ENCODE assay signal across 11 mouse cellular contexts in genomic region chr5:146412743-146413430, GRCm38 (mm10). TPM values are rescaled to one million over a fixed set of nuclear protein-coding genes. Genes with fewer than 3 reads are reported as not detected.
A peak's percentile ranks its signal among the peaks of the same experiment; 100 is the strongest.
DNase-seq lines count a peak whose midpoint lies in the region; ATAC-seq and TF ChIP-seq lines count a peak whose summit lies in the region.
"Had no signal": no experiment of that assay in that cellular context is flagged by ENCODE, and none has a peak within 500 bp of the region (broad histone marks: within the 10 kb centered on the region; RNA-seq: fewer than 3 reads in every experiment).

No protein-coding gene starts in this region.

- no peak overlapping the region for H3K4me3 ChIP-seq in kidney, adult 2 months (ENCODE audit: insufficient read depth, low read depth, low read length)
- no peak overlapping the region for H3K4me3 ChIP-seq in kidney, embryonic 16.5 days (ENCODE audit: low read length)
- H3K4me3 ChIP-seq in neural tube, embryonic 14.5 days (ENCODE audit: low read depth, low read length): no peak overlapping the region
- H3K4me3 ChIP-seq in heart, adult 2 months: no peak overlapping the region
- no peak overlapping the region for H3K4me3 ChIP-seq in liver, embryonic 12.5 days
- H3K4me3 ChIP-seq: embryonic facial prominence, embryonic 13.5 days; myocyte had no signal

- no peak overlapping the region for H3K9ac ChIP-seq in kidney, embryonic 16.5 days (replicated peaks; ENCODE audit: low read length)
- 0 out of 2 replicates have a peak overlapping the region, but pooled peaks have one; percentile 21 for H3K9ac ChIP-seq in neural tube, embryonic 14.5 days (replicated peaks; ENCODE audit: low read depth, low read length)
- no peak overlapping the region for H3K9ac ChIP-seq in heart, adult 2 months (ENCODE audit: low read depth, low read length)
- no peak overlapping the region for H3K9ac ChIP-seq in liver, embryonic 12.5 days
- H3K9ac ChIP-seq: embryonic facial prominence, embryonic 13.5 days had no signal

- WGBS in kidney, adult 2 months: 54% methylated on average over 15 of the region's 15 CpGs
- 74% methylated on average over 15 of the region's 15 CpGs for WGBS in kidney, embryonic 16.5 days
- 49% methylated on average over 15 of the region's 15 CpGs for WGBS in neural tube, embryonic 14.5 days
- 65% methylated on average over 15 of the region's 15 CpGs for WGBS in heart, adult 2 months
- WGBS in liver, embryonic 12.5 days (ENCODE audit: insufficient replicate concordance): 60% methylated on average over 15 of the region's 15 CpGs

- TF ChIP-seq CTCF in kidney, adult 2 months (conservative IDR thresholded peaks at IDR 0.05; ENCODE audit: insufficient read depth, insufficient read length, low read depth, low read length): no peak
- TF ChIP-seq CTCF in heart, adult 2 months (IDR thresholded peaks at IDR 0.05): no peak

- no peaks in the 10 kb centered on the region for H3K9me3 ChIP-seq in kidney, embryonic 16.5 days (ENCODE audit: low read length)
- no peaks in the 10 kb centered on the region for H3K9me3 ChIP-seq in neural tube, embryonic 14.5 days (ENCODE audit: control insufficient read depth, low read length)
- no peaks in the 10 kb centered on the region for H3K9me3 ChIP-seq in liver, embryonic 12.5 days (replicated peaks)
- H3K9me3 ChIP-seq: embryonic facial prominence, embryonic 13.5 days had no signal

- intact Hi-C loops in heart, adult 2 months (cut with DNase I): no loop called here

- H3K36me3 ChIP-seq in kidney, adult 2 months (ENCODE audit: control insufficient read depth, insufficient read depth, low read length): no peaks in the 10 kb centered on the region
- H3K36me3 ChIP-seq in kidney, embryonic 16.5 days (ENCODE audit: insufficient read depth, low read length): no peaks in the 10 kb centered on the region
- no peaks in the 10 kb centered on the region for H3K36me3 ChIP-seq in neural tube, embryonic 14.5 days (ENCODE audit: control insufficient read depth, insufficient read depth, low read length)
- H3K36me3 ChIP-seq in heart, adult 2 months (ENCODE audit: control insufficient read depth, insufficient read depth, low read length): no peaks in the 10 kb centered on the region
- no peaks in the 10 kb centered on the region for H3K36me3 ChIP-seq in liver, embryonic 12.5 days
- H3K36me3 ChIP-seq: embryonic facial prominence, embryonic 13.5 days; G1E had no signal

- no peak for ATAC-seq in kidney, embryonic 16.5 days (ENCODE audit: low FRiP score, low TSS enrichment)
- ATAC-seq in neural tube, embryonic 14.5 days (ENCODE audit: low read depth): peak; percentile 44; the same call in 1 of the 2 replicates
- ATAC-seq in liver, embryonic 12.5 days: no peak

- no peak overlapping the region for H3K4me2 ChIP-seq in kidney, embryonic 16.5 days (replicated peaks; ENCODE audit: low read depth, low read length)
- no peak overlapping the region for H3K4me2 ChIP-seq in neural tube, embryonic 14.5 days (ENCODE audit: low read depth, low read length)
- H3K4me2 ChIP-seq in liver, embryonic 12.5 days: no peak overlapping the region
- H3K4me2 ChIP-seq: embryonic facial prominence, embryonic 13.5 days had no signal

- H3K27me3 ChIP-seq in kidney, adult 2 months (replicated peaks; ENCODE audit: control insufficient read depth, insufficient read depth, low read length): no peaks in the 10 kb centered on the region
- no peaks in the 10 kb centered on the region for H3K27me3 ChIP-seq in kidney, embryonic 16.5 days (ENCODE audit: insufficient read depth, low read length)
- no peaks in the 10 kb centered on the region for H3K27me3 ChIP-seq in neural tube, embryonic 14.5 days (ENCODE audit: control insufficient read depth, insufficient read depth, low read length)
- H3K27me3 ChIP-seq in heart, adult 2 months (ENCODE audit: control insufficient read depth, insufficient read depth, low read length): no peaks in the 10 kb centered on the region
- H3K27me3 ChIP-seq in liver, embryonic 12.5 days (replicated peaks): no peaks in the 10 kb centered on the region
- H3K27me3 ChIP-seq: embryonic facial prominence, embryonic 13.5 days had no signal

- H3K27ac ChIP-seq in kidney, adult 2 months (ENCODE audit: insufficient read depth, low read depth, low read length): no peak overlapping the region
- no peak overlapping the region for H3K27ac ChIP-seq in kidney, embryonic 16.5 days (ENCODE audit: low read length)
- no peak overlapping the region for H3K27ac ChIP-seq in neural tube, embryonic 14.5 days (ENCODE audit: low read depth, low read length)
- no peak overlapping the region for H3K27ac ChIP-seq in heart, adult 2 months
- H3K27ac ChIP-seq in liver, embryonic 12.5 days: no peak overlapping the region
- H3K27ac ChIP-seq: embryonic facial prominence, embryonic 13.5 days had no signal

- DNase-seq in kidney, adult 2 months: peak; percentile 65
- DNase-seq in frontal cortex, adult 2 months (ENCODE audit: extremely low spot score in 1 of 2, low spot score in 1 of 2): peak; percentile 63 to 76
- DNase-seq in left cerebral cortex, adult 11 months (ENCODE audit: low spot score): peak; percentile 52
- no peak for DNase-seq in heart, adult 2 months
- DNase-seq in thymus, postnatal 25 days: no peak

- no peak for TF ChIP-seq EP300 in heart, adult 2 months (IDR thresholded peaks at IDR 0.05; ENCODE audit: insufficient read depth, low read depth, low read length)

- no peaks in the 10 kb centered on the region; the same call in 1 of the 2 replicates for H3K4me1 ChIP-seq in kidney, adult 2 months (ENCODE audit: control insufficient read depth, insufficient read depth, low read length)
- H3K4me1 ChIP-seq in kidney, embryonic 16.5 days (ENCODE audit: insufficient read depth, low read length): peaks cover 12% of the 10 kb centered on the region; the same call in 1 of the 2 replicates
- peaks cover 19% of the 10 kb centered on the region for H3K4me1 ChIP-seq in neural tube, embryonic 14.5 days (ENCODE audit: control insufficient read depth, insufficient read depth, low read length)
- H3K4me1 ChIP-seq in heart, adult 2 months (ENCODE audit: control insufficient read depth, insufficient read depth, low read length): no peaks in the 10 kb centered on the region
- no peaks in the 10 kb centered on the region for H3K4me1 ChIP-seq in liver, embryonic 12.5 days

- TF ChIP-seq POLR2A in kidney, adult 2 months (IDR thresholded peaks at IDR 0.05; ENCODE audit: low read depth, low read length): no peak
- no peak for TF ChIP-seq POLR2A in heart, adult 2 months (IDR thresholded peaks at IDR 0.05; ENCODE audit: insufficient read depth, low read depth, low read length)

- no peaks in the 10 kb centered on the region for H3K79me2 ChIP-seq in heart, adult 2 months (replicated peaks; ENCODE audit: control insufficient read depth, insufficient read depth, low read length)

RNA-seq across cellular contexts. Expression of gene Wasf3, which starts 28.1 kb away (rescaled TPM):
- polyA plus RNA-seq in kidney, adult 2 months (2012; rRNA removed): 5.9 and 6.4 TPM in 2 replicates
- polyA plus RNA-seq in kidney, embryonic 16.5 days (2015; fragmentation: Nextera tagmentation; extraction: Ambion mirVana): 3.0 and 3.5 TPM in 2 replicates
- polyA plus RNA-seq in frontal cortex, adult 2 months (2012; rRNA removed): 65.3 and 67.9 TPM in 2 replicates
- polyA plus RNA-seq in neural tube, embryonic 14.5 days (2014; fragmentation: Nextera tagmentation; extraction: Ambion mirVana): 9.7 and 13.5 TPM in 2 replicates
- under 1 TPM; 0.31 to 0.34 TPM for total RNA-seq in heart, adult 2 months (2021)
- 0.74 and 0.79 TPM in 2 replicates for polyA plus RNA-seq in heart, adult 2 months (2012; rRNA removed)
- polyA plus RNA-seq in liver, embryonic 12.5 days (2016; fragmentation: Nextera tagmentation; extraction: Ambion mirVana): 0.13 and 0.19 TPM in 2 replicates
- polyA plus RNA-seq: G1E, myocyte had no signal

Comparison
In these comparisons a context has a peak if more than half of its experiments do, and no peak if none do; other contexts are left out.
1. DNase-seq: peak in kidney, adult 2 months (single experiment), frontal cortex, adult 2 months (2 of 2) and left cerebral cortex, adult 11 months (single experiment); none in heart, adult 2 months (0 of 2) and thymus, postnatal 25 days (single experiment).